Mouse (Mus musculus): ENCODE results near the gene Pxmp2. TPM values are rescaled to one million over a fixed set of nuclear protein-coding genes. Genes with fewer than 3 reads are reported as not detected.

Pxmp2 gene
- 5.2 and 6.7 TPM in 2 replicates for polyA plus RNA-seq (2014; fragmentation: Nextera tagmentation; extraction: Ambion mirVana)

GRCm38 (mm10) chr5:110285770-110286445 is at the start of gene Pxmp2, which contains the start of gene Pole:
Pxmp2 (minus strand) TSS chr5:110286186.
Pole (plus strand) TSS chr5:110286306.
- H3K4me1 ChIP-seq (ENCODE audit: control insufficient read depth, insufficient read depth, low read length): no peaks in the 10 kb centered on the region
- H3K9me3 ChIP-seq (ENCODE audit: control insufficient read depth, low read length): no peaks in the 10 kb centered on the region
- peak; percentile 99 for ATAC-seq (ENCODE audit: low read depth)
- peak; percentile 97 for DNase-seq (ENCODE audit: low spot score)
- H3K4me2 ChIP-seq (ENCODE audit: low read depth, low read length): peak within 1 kb of the TSS; percentile 98
- peaks cover 17% of the 10 kb centered on the region; the same call in 1 of the 2 replicates for H3K36me3 ChIP-seq (ENCODE audit: control insufficient read depth, insufficient read depth, low read length)
- peak within 1 kb of the TSS; percentile 78 for H3K4me3 ChIP-seq (ENCODE audit: low read depth, low read length)
- H3K27ac ChIP-seq (replicated peaks; ENCODE audit: low read depth, low read length): peak within 1 kb of the TSS; percentile 76
- H3K9ac ChIP-seq (ENCODE audit: low read depth, low read length): peak within 1 kb of the TSS; percentile 88
- WGBS: under 1% methylated on average over 36 of the region's 64 CpGs
- peaks cover 16% of the 10 kb centered on the region for H3K27me3 ChIP-seq (replicated peaks; ENCODE audit: control insufficient read depth, insufficient read depth, low read length)

GRCm38 (mm10) chr5:110330508-110330907 is 44.5 kb upstream of the Pxmp2 start:
- H3K36me3 ChIP-seq (ENCODE audit: control insufficient read depth, insufficient read depth, low read length): peaks cover 87% of the 10 kb centered on the region
- ATAC-seq (ENCODE audit: low read depth) (no peak), DNase-seq (ENCODE audit: low spot score) (no peak)
- no peaks in the 10 kb centered on the region for H3K4me1 ChIP-seq (ENCODE audit: control insufficient read depth, insufficient read depth, low read length)
- WGBS: 82% methylated on average over 3 of the region's 3 CpGs
- H3K9ac ChIP-seq (ENCODE audit: low read depth, low read length): no peak overlapping the region
- no peak overlapping the region for H3K4me3 ChIP-seq (ENCODE audit: low read depth, low read length)
- no peak overlapping the region for H3K27ac ChIP-seq (replicated peaks; ENCODE audit: low read depth, low read length)
- H3K4me2 ChIP-seq (ENCODE audit: low read depth, low read length): no peak overlapping the region
- H3K9me3 ChIP-seq (ENCODE audit: control insufficient read depth, low read length): no peaks in the 10 kb centered on the region
- no peaks in the 10 kb centered on the region for H3K27me3 ChIP-seq (replicated peaks; ENCODE audit: control insufficient read depth, insufficient read depth, low read length)

- Histone ChIP-seq H3K4me3 (ENCODE audit: low read depth, low read length) (no peak overlapping the region), H3K27me3 (replicated peaks; ENCODE audit: control insufficient read depth, insufficient read depth, low read length) (no peaks in the 10 kb centered on the region), H3K9ac (ENCODE audit: low read depth, low read length) (no peak overlapping the region), H3K9me3 (ENCODE audit: control insufficient read depth, low read length) (no peaks in the 10 kb centered on the region), H3K36me3 (ENCODE audit: control insufficient read depth, insufficient read depth, low read length) (peaks cover 79% of the 10 kb centered on the region), H3K4me2 (ENCODE audit: low read depth, low read length) (no peak overlapping the region), H3K27ac (replicated peaks; ENCODE audit: low read depth, low read length) (no peak overlapping the region), H3K4me1 (ENCODE audit: control insufficient read depth, insufficient read depth, low read length) (no peaks in the 10 kb centered on the region)
- DNase-seq (ENCODE audit: low spot score): no peak
- WGBS: 94% methylated on average over 3 of the region's 3 CpGs
- ATAC-seq (ENCODE audit: low read depth): no peak
Measured at GRCm38 (mm10) chr5:110313127-110313526, 27.1 kb upstream of the Pxmp2 start.

- WGBS: 91% methylated on average over 7 of the region's 7 CpGs
- Histone ChIP-seq H3K4me3 (ENCODE audit: low read depth, low read length) (no peak overlapping the region), H3K36me3 (ENCODE audit: control insufficient read depth, insufficient read depth, low read length) (peaks cover 87% of the 10 kb centered on the region), H3K27ac (replicated peaks; ENCODE audit: low read depth, low read length) (no peak overlapping the region), H3K9ac (ENCODE audit: low read depth, low read length) (no peak overlapping the region), H3K4me1 (ENCODE audit: control insufficient read depth, insufficient read depth, low read length) (no peaks in the 10 kb centered on the region), H3K4me2 (ENCODE audit: low read depth, low read length) (no peak overlapping the region), H3K27me3 (replicated peaks; ENCODE audit: control insufficient read depth, insufficient read depth, low read length) (no peaks in the 10 kb centered on the region), H3K9me3 (ENCODE audit: control insufficient read depth, low read length) (no peaks in the 10 kb centered on the region)
- ATAC-seq (ENCODE audit: low read depth) (no peak), DNase-seq (ENCODE audit: low spot score) (no peak)
Measured at GRCm38 (mm10) chr5:110308861-110309260, 22.9 kb upstream of the Pxmp2 start.

GRCm38 (mm10) chr5:110300591-110300990 is 14.6 kb upstream of the Pxmp2 start:
- Histone ChIP-seq H3K9me3 (ENCODE audit: control insufficient read depth, low read length) (no peaks in the 10 kb centered on the region), H3K4me2 (ENCODE audit: low read depth, low read length) (no peak overlapping the region), H3K4me1 (ENCODE audit: control insufficient read depth, insufficient read depth, low read length) (no peaks in the 10 kb centered on the region), H3K4me3 (ENCODE audit: low read depth, low read length) (no peak overlapping the region), H3K9ac (ENCODE audit: low read depth, low read length) (no peak overlapping the region), H3K27me3 (replicated peaks; ENCODE audit: control insufficient read depth, insufficient read depth, low read length) (no peaks in the 10 kb centered on the region), H3K27ac (replicated peaks; ENCODE audit: low read depth, low read length) (no peak overlapping the region), H3K36me3 (ENCODE audit: control insufficient read depth, insufficient read depth, low read length) (peaks cover 91% of the 10 kb centered on the region)
- no peak for ATAC-seq (ENCODE audit: low read depth)
- WGBS: 94% methylated on average over 2 of the region's 2 CpGs
- no peak for DNase-seq (ENCODE audit: low spot score)

- Histone ChIP-seq H3K9ac (ENCODE audit: low read depth, low read length) (no peak overlapping the region), H3K9me3 (ENCODE audit: control insufficient read depth, low read length) (no peaks in the 10 kb centered on the region), H3K4me1 (ENCODE audit: control insufficient read depth, insufficient read depth, low read length) (no peaks in the 10 kb centered on the region), H3K27me3 (replicated peaks; ENCODE audit: control insufficient read depth, insufficient read depth, low read length) (no peaks in the 10 kb centered on the region), H3K36me3 (ENCODE audit: control insufficient read depth, insufficient read depth, low read length) (peaks cover 84% of the 10 kb centered on the region), H3K27ac (replicated peaks; ENCODE audit: low read depth, low read length) (no peak overlapping the region), H3K4me3 (ENCODE audit: low read depth, low read length) (no peak overlapping the region), H3K4me2 (ENCODE audit: low read depth, low read length) (no peak overlapping the region)
- 93% methylated on average over 1 of the region's 1 CpGs for WGBS
- ATAC-seq (ENCODE audit: low read depth): no peak
- no peak for DNase-seq (ENCODE audit: low spot score)
Measured at GRCm38 (mm10) chr5:110296637-110297036, 10.7 kb upstream of the Pxmp2 start.

GRCm38 (mm10) chr5:110291649-110292048 is 5.7 kb upstream of the Pxmp2 start:
- H3K27me3 ChIP-seq (replicated peaks; ENCODE audit: control insufficient read depth, insufficient read depth, low read length): no peaks in the 10 kb centered on the region
- DNase-seq (ENCODE audit: low spot score): no peak
- H3K4me3 ChIP-seq (ENCODE audit: low read depth, low read length): no peak overlapping the region
- H3K27ac ChIP-seq (replicated peaks; ENCODE audit: low read depth, low read length): no peak overlapping the region
- ATAC-seq (ENCODE audit: low read depth): no peak
- peaks cover 67% of the 10 kb centered on the region for H3K36me3 ChIP-seq (ENCODE audit: control insufficient read depth, insufficient read depth, low read length)
- H3K9ac ChIP-seq (ENCODE audit: low read depth, low read length): no peak overlapping the region
- WGBS: 95% methylated on average over 1 of the region's 1 CpGs
- no peaks in the 10 kb centered on the region for H3K4me1 ChIP-seq (ENCODE audit: control insufficient read depth, insufficient read depth, low read length)
- no peak overlapping the region for H3K4me2 ChIP-seq (ENCODE audit: low read depth, low read length)
- H3K9me3 ChIP-seq (ENCODE audit: control insufficient read depth, low read length): no peaks in the 10 kb centered on the region

- ATAC-seq (ENCODE audit: low read depth) (no peak), DNase-seq (ENCODE audit: low spot score) (no peak)
- H3K4me3 ChIP-seq (ENCODE audit: low read depth, low read length): peak overlapping the region; percentile 78
- H3K9ac ChIP-seq (ENCODE audit: low read depth, low read length): peak overlapping the region; percentile 88
- peaks cover 28% of the 10 kb centered on the region for H3K36me3 ChIP-seq (ENCODE audit: control insufficient read depth, insufficient read depth, low read length)
- no peaks in the 10 kb centered on the region for H3K9me3 ChIP-seq (ENCODE audit: control insufficient read depth, low read length)
- 75% methylated on average over 2 of the region's 2 CpGs for WGBS
- peaks cover 16% of the 10 kb centered on the region for H3K27me3 ChIP-seq (replicated peaks; ENCODE audit: control insufficient read depth, insufficient read depth, low read length)
- no peaks in the 10 kb centered on the region for H3K4me1 ChIP-seq (ENCODE audit: control insufficient read depth, insufficient read depth, low read length)
- peak overlapping the region; percentile 98 for H3K4me2 ChIP-seq (ENCODE audit: low read depth, low read length)
- H3K27ac ChIP-seq (replicated peaks; ENCODE audit: low read depth, low read length): no peak overlapping the region
Measured at GRCm38 (mm10) chr5:110287084-110287475, 1.1 kb upstream of the Pxmp2 start.

Measured in embryonic facial prominence, embryonic 14.5 days (tissue).